ENCODE assay signal across 19 mouse cellular contexts in the genomic region with DNA sequence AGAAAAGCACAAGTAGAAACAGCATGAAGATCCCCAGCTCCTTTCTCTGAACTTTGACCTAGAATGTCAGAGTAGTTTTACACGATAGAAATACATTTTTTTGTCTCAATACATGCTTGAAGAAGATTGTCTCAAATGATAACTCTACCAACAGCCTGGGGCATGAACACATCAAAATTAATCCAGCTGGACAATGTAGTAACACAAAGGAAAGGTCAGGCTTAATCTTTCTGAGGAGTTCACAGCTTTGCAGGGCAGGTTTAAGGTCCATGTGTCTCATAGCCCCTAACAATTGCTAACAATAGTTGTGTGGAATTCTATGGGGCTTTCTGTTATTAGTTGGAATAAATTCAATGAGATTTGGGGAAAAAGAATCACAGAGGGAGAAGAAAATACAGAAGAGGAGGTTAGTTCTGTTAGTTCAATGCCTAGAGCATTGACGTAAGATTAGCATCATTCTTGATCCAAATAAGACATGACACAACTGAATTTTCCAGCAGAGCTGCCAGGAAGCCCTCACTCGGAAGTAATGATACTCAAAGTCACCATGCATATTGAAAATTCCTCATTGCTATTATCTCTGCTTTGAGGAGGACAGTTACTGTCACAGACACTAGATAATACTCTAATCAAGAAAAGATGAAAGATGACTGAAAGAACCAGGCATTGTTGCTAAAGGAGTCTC.
"Had no signal": no experiment of that assay in that cellular context is flagged by ENCODE, and none has a peak within 500 bp of the region (broad histone marks: within the 10 kb centered on the region; RNA-seq: fewer than 3 reads in every experiment).

No protein-coding gene starts in this region.

- H3K4me2 ChIP-seq: limb, embryonic 12.5 days; limb, embryonic 15.5 days; liver, embryonic 11.5 days; lung, embryonic 14.5 days; midbrain, embryonic 12.5 days; stomach, embryonic 15.5 days had no signal

- H3K4me1 ChIP-seq: limb, embryonic 12.5 days; limb, embryonic 15.5 days; midbrain, embryonic 12.5 days; stomach, embryonic 15.5 days had no signal

- H3K4me3 ChIP-seq: left cerebral cortex, adult 2 months; limb, embryonic 12.5 days; limb, embryonic 15.5 days; midbrain, embryonic 12.5 days; stomach, embryonic 15.5 days had no signal

- H3K27me3 ChIP-seq: limb, embryonic 12.5 days; limb, embryonic 15.5 days; midbrain, embryonic 12.5 days; stomach, embryonic 15.5 days had no signal

- H3K9me3 ChIP-seq: limb, embryonic 12.5 days; limb, embryonic 15.5 days; midbrain, embryonic 12.5 days; stomach, embryonic 15.5 days had no signal

- DNase-seq: kidney, adult 18-20 months; kidney, adult 9 months; kidney, postnatal 14 days; kidney, postnatal 4 days; liver, postnatal 0 days; lung, embryonic 14.5 days; right cerebral cortex, postnatal 25 days; spleen, adult 18-20 months; thymus, postnatal 25 days had no signal

- ATAC-seq: liver, postnatal 0 days; lung, postnatal 0 days; midbrain, embryonic 16.5 days had no signal

- H3K36me3 ChIP-seq: limb, embryonic 12.5 days; limb, embryonic 15.5 days; midbrain, embryonic 12.5 days; stomach, embryonic 15.5 days had no signal

- H3K9ac ChIP-seq: limb, embryonic 12.5 days; limb, embryonic 15.5 days; liver, embryonic 14.5 days; liver, postnatal 0 days; lung, embryonic 14.5 days; midbrain, embryonic 12.5 days; stomach, embryonic 15.5 days had no signal

- H3K27ac ChIP-seq: left cerebral cortex, adult 2 months; limb, embryonic 12.5 days; limb, embryonic 15.5 days; liver, embryonic 14.5 days; macrophage; midbrain, embryonic 12.5 days; stomach, embryonic 15.5 days had no signal
